Mouse (Mus musculus) kidney, embryonic 14.5 days (tissue): ENCODE measurements around the gene Rnasek. TPM values are rescaled to one million over a fixed set of nuclear protein-coding genes. Genes with fewer than 3 reads are reported as not detected.

ENCODE experiments used
- ATAC-seq: fragments of 200-750 bp; cut with Nextera tagmentation; 2 replicates; pipeline ENCODE4 v1.8.0; 2017; ENCODE audit warnings: moderate number of reproducible peaks, mild to moderate bottlenecking, moderate TSS enrichment, moderate library complexity; ENCODE audit not compliant: low FRiP score, low TSS enrichment
- H3K27ac ChIP-seq: fragments of 300-500 bp; sonication (generic); 2 replicates; pipeline ENCODE4 v1.5.1; 2014; ENCODE audit warnings: low read depth, mild to moderate bottlenecking, low read length, moderate library complexity, mixed read lengths
- H3K27me3 ChIP-seq: fragments of 300-500 bp; sonication (generic); 2 replicates; pipeline ENCODE4 v1.6.1; 2014; ENCODE audit warnings: mild to moderate bottlenecking, low read length; ENCODE audit not compliant: control insufficient read depth, insufficient read depth
- H3K36me3 ChIP-seq: fragments of 300-500 bp; sonication (generic); 2 replicates; pipeline ENCODE4 v1.6.1; 2014; ENCODE audit warnings: low read length, mixed read lengths; ENCODE audit not compliant: control insufficient read depth, insufficient read depth
- H3K4me1 ChIP-seq: fragments of 300-500 bp; sonication (generic); 2 replicates; pipeline ENCODE4 v1.6.1; 2014; ENCODE audit warnings: low read length, mixed read lengths; ENCODE audit not compliant: control insufficient read depth, insufficient read depth
- H3K4me2 ChIP-seq: fragments of 300-500 bp; sonication (generic); replicated peaks from 2 replicates; pipeline ENCODE4 v1.6.1; 2014; ENCODE audit warnings: low read depth, mild to moderate bottlenecking, low read length
- H3K4me3 ChIP-seq: fragments of 300-500 bp; sonication (generic); 2 replicates; pipeline ENCODE4 v1.5.1; 2014; ENCODE audit warnings: mild to moderate bottlenecking, low read length
- H3K9ac ChIP-seq: fragments of 300-500 bp; sonication (generic); 2 replicates; pipeline ENCODE4 v1.6.1; 2014; ENCODE audit warnings: low read depth, mild to moderate bottlenecking, low read length, moderate library complexity
- H3K9me3 ChIP-seq: fragments of 300-500 bp; sonication (generic); 2 replicates; pipeline ENCODE4 v1.6.1; 2016; ENCODE audit warnings: low read length; ENCODE audit not compliant: control insufficient read depth
- WGBS: fragments of 180-500 bp; shearing (Covaris S2); extraction: QIAGEN DNeasy Blood & Tissue Kit; methylation state at CpG from one replicate; pipeline ENCODE4 v1.1.7; 2014; 5-methylcytosine and 5-hydroxymethylcytosine counted together
- polyA plus RNA-seq: library from polyadenylated mRNA; unstranded; fragments of >200 nt; fragmentation: Nextera tagmentation; extraction: Ambion mirVana; gene quantifications from 2 replicates; pipeline ENCODE4 v1.2.1, GENCODE M21; 2014

The Rnasek gene
- polyA plus RNA-seq, 1 experiment from 2014 or later: 173 TPM

DNA sequence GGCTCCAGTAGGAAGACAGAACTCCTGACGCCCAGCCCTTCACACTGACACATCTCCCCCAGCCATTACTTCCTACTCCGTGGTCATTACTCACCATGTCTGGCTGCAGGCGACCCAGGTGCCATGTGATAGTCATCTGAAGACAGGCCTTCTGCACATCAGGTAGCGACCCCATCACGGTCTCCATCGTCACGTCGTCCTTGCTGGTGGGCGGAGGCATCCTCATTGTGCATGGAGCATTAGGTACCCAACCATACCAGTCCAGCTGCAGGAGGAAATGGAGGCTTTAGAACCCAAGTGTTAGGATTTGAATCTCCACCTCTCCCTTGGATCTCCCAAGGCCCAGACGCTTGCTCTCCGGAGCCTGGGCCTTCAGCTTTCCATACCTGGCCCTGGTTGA lies 2.9 kb upstream of the Rnasek start:
- Histone ChIP-seq H3K9me3 (no peaks in the 10 kb centered on the region), H3K27me3 (peaks cover 6% of the 10 kb centered on the region), H3K27ac (no peak overlapping the region), H3K4me2 (no peak overlapping the region), H3K4me1 (peaks cover 12% of the 10 kb centered on the region), H3K4me3 (no peak overlapping the region), H3K36me3 (no peaks in the 10 kb centered on the region), H3K9ac (no peak overlapping the region)
- no peak for ATAC-seq
- WGBS: 66% methylated on average over 11 of the region's 11 CpGs

DNA sequence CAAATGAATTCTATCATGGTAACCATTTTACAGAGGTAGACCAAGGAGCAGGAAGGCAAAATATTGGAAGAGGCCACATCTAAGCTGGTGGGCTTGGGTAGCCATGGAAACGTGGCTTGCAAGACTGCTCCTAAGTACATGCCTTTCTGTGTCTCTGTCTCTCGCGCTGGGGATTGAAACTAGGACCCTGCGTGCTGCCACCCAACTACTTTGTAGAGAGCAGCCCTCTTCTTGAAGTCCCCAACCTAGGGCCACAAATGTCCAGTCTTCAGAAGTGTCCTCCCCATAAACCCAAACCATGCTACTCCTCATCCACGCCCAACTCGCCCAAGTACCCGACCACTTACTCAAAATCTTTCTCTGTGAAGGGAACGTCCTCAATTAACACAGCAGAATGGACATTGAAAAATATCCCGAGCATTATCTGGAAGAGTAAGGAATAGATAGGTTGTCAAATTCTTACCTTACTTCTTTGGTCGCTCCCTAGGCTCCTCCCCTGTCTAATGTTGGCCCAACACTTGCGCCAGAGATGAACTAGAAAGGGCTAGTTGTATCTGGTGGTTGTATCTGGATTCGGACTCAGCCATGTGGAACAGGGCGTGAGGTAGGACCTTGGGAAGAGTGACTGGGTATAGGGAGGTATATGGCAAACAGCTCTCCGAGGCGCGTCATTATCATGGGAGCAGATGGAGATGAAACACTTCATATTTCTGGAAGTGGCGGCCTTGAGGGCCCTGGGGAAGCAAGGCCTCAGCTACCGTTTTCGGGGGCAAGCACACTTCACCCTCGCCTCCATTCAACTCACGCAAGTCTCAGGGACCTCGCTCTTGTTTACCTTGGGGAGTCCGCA lies 826 bp downstream of the Rnasek start:
- 12% methylated on average over 23 of the region's 23 CpGs for WGBS
- H3K4me2 ChIP-seq: peak overlapping the region; percentile 96
- H3K9ac ChIP-seq: peak overlapping the region; percentile 89
- peak overlapping the region; percentile 85 for H3K27ac ChIP-seq
- H3K36me3 ChIP-seq: peaks cover 17% of the 10 kb centered on the region
- no peak for ATAC-seq
- no peaks in the 10 kb centered on the region for H3K9me3 ChIP-seq
- peaks cover 23% of the 10 kb centered on the region for H3K4me1 ChIP-seq
- H3K4me3 ChIP-seq: peak overlapping the region; percentile 96
- no peaks in the 10 kb centered on the region for H3K27me3 ChIP-seq

DNA sequence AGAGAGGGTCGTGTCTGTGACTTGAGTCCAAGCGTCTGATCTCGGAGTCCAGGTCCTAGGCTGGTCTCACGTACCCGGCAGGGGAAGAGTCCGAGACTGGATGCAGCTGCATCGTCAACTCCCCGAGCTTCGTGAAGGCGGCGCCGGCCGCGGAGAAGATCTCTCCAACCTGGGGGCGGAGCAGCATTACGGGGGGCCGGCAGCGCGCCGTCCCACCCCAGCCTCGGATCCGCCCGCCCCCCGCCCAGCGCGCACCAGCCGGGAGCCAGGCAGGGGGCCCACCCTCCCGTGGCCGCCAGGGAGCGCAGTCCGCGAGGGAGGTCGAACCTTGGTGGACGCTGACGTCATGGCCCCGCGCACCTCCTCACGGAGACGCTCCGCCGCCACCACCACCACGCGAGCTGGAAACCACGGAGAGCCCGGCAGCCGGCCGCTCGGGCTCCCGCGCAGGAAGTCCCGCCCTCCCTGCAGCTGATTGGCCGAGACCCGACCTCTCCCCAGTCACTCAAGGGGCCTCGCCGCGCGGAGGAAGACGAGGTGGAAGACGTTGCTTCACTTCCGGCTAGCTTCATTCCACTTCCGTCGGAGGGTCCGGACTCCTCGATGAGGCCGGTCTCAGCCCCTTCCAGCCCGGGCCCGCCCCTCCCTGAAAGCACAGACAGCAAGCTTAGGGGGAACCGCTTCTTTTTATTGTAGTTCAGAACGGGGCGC lies 2.0 kb downstream of the Rnasek start, which contains the start of gene 0610010K14Rik:
0610010K14Rik (minus strand) TSS at position 458 of the 711 bp plus-strand sequence.
- Histone ChIP-seq H3K9me3 (no peaks in the 10 kb centered on the region), H3K4me2 (peak within 1 kb of the TSS; percentile 96), H3K4me1 (peaks cover 23% of the 10 kb centered on the region), H3K36me3 (peaks cover 17% of the 10 kb centered on the region), H3K27ac (peak within 1 kb of the TSS; percentile 85), H3K4me3 (peak within 1 kb of the TSS; percentile 96), H3K27me3 (no peaks in the 10 kb centered on the region), H3K9ac (peak within 1 kb of the TSS; percentile 89)
- peak; percentile 94 for ATAC-seq
- WGBS: under 1% methylated on average over 61 of the region's 70 CpGs

GRCm38 (mm10) chr11:70236717-70237116 lies 2.9 kb downstream of the Rnasek start:
- Histone ChIP-seq H3K27me3 (no peaks in the 10 kb centered on the region), H3K4me2 (peak overlapping the region; percentile 82), H3K9ac (peak overlapping the region; percentile 89; the same call in 1 of the 2 replicates), H3K4me1 (peaks cover 23% of the 10 kb centered on the region), H3K4me3 (peak overlapping the region; percentile 96), H3K36me3 (peaks cover 17% of the 10 kb centered on the region), H3K9me3 (no peaks in the 10 kb centered on the region), H3K27ac (peak overlapping the region; percentile 85; the same call in 1 of the 2 replicates)
- WGBS: 46% methylated on average over 7 of the region's 7 CpGs
- no peak for ATAC-seq

DNA sequence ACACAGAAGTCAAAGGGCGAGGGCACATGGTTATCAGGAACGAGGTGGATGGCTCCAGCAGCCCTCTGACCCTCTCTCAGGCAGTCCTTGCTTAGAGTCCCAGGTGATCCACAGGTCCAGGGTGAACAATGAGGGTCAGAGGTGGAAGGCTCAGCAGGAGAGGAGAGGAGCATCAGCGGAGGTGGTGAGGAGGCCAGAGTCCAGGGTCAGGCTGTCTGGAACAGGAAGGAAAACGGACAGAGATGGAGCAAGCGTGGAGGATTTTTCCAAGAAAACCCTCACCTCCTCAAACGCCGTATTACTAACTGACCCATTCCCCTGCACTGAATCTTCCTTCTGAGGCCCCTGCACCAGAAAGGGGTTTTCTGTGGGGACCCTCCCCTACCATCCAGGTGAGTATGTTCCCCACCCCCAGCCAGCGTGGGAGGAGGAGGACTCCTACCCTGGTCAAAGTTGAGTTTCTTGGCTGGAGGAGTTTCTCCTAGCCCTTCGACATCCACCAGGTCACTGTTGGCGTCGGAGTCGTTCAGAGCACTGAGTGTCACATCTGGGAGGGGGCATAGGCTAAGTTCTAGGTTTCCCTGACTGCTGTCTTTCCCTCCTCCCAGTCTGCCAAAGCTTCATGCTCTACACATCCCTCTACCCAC lies 4.3 kb downstream of the Rnasek start:
- 88% methylated on average over 12 of the region's 12 CpGs for WGBS
- no peak overlapping the region for H3K4me3 ChIP-seq

GRCm38 (mm10) chr11:70234497-70234896 lies 5.1 kb downstream of the Rnasek start:
- ATAC-seq: no peak
- Histone ChIP-seq H3K36me3 (peaks cover 17% of the 10 kb centered on the region), H3K9ac (no peak overlapping the region), H3K4me1 (peaks cover 18% of the 10 kb centered on the region), H3K9me3 (no peaks in the 10 kb centered on the region), H3K4me3 (no peak overlapping the region), H3K4me2 (no peak overlapping the region), H3K27ac (peak overlapping the region; percentile 24; the same call in 1 of the 2 replicates), H3K27me3 (peaks cover 8% of the 10 kb centered on the region; the same call in 1 of the 2 replicates)
- WGBS: 88% methylated on average over 8 of the region's 8 CpGs

More for the DNA sequence above, 4.3 kb downstream of the Rnasek start:
- no peak for ATAC-seq
- H3K27me3 ChIP-seq: no peaks in the 10 kb centered on the region
- H3K9ac ChIP-seq: no peak overlapping the region
- H3K27ac ChIP-seq: no peak overlapping the region
- H3K4me2 ChIP-seq: no peak overlapping the region
- no peaks in the 10 kb centered on the region for H3K9me3 ChIP-seq
- peaks cover 17% of the 10 kb centered on the region for H3K36me3 ChIP-seq
- peaks cover 20% of the 10 kb centered on the region for H3K4me1 ChIP-seq

- Histone ChIP-seq H3K4me1 (peaks cover 18% of the 10 kb centered on the region), H3K27ac (peak overlapping the region; percentile 24; the same call in 1 of the 2 replicates), H3K27me3 (peaks cover 13% of the 10 kb centered on the region), H3K4me2 (no peak overlapping the region), H3K4me3 (no peak overlapping the region), H3K9ac (no peak overlapping the region), H3K36me3 (peaks cover 17% of the 10 kb centered on the region), H3K9me3 (no peaks in the 10 kb centered on the region)
- 55% methylated on average over 5 of the region's 5 CpGs for WGBS
- ATAC-seq: no peak
Observed at GRCm38 (mm10) chr11:70234037-70234436, 5.6 kb downstream of the Rnasek start.

- Histone ChIP-seq H3K9me3 (no peaks in the 10 kb centered on the region), H3K9ac (peak overlapping the region; percentile 60), H3K4me3 (peak overlapping the region; percentile 35), H3K4me2 (peak overlapping the region; percentile 61), H3K4me1 (peaks cover 11% of the 10 kb centered on the region; the same call in 1 of the 2 replicates), H3K27me3 (peaks cover 23% of the 10 kb centered on the region), H3K36me3 (peaks cover 17% of the 10 kb centered on the region), H3K27ac (no peak overlapping the region)
- WGBS: 33% methylated on average over 8 of the region's 8 CpGs
- no peak for ATAC-seq
Observed at GRCm38 (mm10) chr11:70233016-70233415, 6.6 kb downstream of the Rnasek start.
